Mouse (Mus musculus): ENCODE results near the gene Prkaa2. TPM values are rescaled to one million over a fixed set of nuclear protein-coding genes. Genes with fewer than 3 reads are reported as not detected.

Gene Prkaa2
- total RNA-seq, 2 experiments from 2014 or later, result 7.6 to 8.3 TPM

DNA sequence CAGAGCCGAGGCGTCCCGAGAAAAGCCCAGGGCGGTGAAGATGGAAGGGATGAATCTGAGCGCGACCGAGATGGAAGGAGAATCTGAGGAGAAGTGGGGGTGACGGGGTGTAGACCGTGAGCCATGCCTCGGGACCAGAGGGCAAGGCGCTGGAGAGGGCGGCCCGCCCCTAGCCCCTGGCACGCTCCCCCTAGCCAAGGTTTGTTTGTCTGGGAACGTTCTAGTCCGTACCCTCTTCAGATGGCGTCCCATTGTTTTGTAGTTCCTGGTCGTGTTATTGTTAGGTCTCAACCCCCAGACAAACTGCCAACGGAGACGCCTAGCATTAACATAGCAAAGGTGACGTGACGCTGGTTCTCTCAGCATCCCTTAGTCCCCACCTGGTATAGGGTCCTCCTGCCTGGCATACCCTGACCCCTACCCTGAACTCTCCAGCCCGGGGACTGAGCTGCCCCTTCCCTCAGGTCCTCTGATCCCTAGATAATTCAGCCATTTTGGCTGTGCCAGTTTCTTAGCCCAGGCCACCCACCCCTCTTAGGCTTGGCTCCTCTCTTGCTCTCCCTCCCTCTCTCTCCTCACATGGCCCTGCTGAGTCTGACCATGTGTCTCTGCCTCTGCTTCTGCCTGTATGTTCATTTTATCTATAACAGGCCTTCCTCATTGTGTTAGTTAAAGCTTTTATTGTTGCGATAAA lies 447 bp upstream of the Prkaa2 start:
- peak in 1 of 2 experiments; percentile 22 for DNase-seq (ENCODE audit: low spot score in 2 of 2)

DNA sequence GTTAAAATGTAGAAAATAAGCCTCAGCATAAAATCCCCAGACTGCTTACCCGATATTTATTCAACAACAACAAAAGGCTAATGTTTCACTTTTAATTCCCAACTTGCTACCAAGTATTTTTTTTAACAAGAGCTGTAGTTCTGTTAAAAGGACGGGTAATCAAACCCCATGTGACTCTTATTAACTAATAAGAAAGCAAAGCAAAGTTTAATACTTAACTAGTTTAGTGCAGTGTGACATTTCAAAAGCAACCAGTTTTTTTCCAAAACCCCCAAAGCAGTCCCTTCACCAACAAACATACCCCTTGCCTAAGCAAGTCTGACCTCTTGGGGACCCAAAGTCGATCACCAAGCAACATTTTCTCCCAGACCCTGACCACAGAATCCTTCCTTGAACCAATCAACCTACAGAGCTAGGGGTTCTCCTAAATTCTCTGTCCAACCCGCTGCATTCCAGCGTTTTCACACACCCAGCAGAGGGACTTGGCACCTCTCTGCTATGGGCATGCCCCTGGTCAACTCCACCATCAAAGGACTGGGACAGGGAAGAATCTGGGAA lies 970 bp downstream of the Prkaa2 start:
- DNase-seq (ENCODE audit: low spot score in 2 of 2), result no peak

DNA sequence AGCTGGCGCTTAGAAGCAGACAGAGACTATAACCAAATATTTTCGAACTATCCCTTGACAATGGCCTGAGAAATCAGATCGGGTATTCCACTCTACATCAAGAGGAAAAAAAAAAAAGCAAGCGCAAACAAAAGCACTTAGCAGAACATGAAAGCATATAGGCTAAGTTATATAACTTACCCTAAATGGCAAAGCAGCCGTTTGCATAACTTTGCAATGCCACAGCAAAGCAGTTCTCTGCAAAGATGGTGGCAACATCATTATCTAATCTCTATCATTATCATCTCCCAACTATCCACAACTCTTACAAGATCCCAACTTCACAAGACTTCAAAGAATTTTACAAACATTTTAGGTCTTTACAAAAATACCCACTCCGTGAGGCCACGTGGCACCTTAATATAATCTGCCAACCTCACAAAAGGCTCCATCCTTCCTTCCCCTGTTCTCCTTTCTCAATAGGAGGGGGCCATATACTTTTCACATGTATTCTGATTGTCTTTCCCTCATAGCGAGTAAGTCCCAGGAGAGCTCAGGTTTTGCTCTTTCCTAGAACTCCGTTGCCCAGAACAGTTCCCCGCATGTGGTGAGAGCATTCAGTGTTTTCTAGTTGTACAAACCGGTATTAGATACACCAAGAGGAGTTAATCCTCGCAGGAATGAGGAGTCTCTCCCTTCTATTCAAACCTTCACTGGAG lies 1.6 kb downstream of the Prkaa2 start:
- no peak for DNase-seq (ENCODE audit: low spot score in 2 of 2)

DNA sequence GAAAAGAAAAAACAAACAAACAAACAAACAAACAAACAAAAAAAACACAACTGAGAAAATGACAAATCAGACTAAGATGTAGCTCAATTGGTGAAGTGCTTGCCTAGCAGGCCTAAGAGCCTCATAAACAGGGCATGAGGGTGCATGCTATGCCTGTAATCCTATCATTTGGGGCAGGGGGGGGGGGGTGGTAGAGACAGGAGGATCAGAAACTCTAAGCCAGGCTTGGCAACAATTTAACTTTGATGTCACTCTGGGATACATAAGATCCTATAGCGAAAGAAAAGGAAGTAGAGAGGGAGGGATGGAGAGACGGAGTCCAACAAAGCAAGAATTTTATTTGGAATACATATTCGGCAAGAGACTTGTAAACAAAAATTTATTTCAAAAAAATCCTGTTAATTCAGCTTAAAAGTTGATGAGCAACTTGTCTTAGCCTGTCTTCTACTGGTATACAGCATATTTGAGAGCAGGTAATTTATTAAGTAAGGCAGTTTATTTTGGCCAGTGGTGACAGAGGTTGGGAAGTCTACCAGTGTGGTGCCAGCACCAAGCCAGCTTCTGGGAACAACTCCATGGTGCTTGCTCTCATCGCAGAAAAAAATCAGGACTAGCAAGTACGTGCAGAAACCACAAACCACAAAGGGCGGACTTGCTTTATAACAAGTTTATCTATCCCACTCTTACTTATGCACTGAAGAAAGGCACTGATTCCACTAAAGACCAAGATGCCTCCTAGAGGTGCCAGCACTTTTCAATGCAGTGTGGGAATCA lies 5.4 kb downstream of the Prkaa2 start:
- DNase-seq (ENCODE audit: low spot score in 2 of 2), result no peak

DNA sequence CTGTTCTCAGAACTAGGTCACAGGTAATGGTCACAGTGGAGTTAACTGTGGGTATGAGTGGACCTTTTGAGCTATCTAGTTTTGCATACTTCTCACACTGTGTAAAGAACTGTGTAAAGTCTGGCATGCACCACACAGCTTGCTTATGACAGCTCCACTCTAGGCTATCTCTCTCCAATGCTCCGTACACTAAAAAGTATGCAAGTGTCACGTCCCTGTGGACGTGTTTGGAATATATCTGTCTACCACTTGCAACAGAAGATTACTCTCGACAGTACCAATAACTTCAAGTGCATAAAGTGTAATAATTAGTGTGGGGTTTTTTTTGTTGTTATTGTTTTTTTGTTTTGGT lies 8.4 kb downstream of the Prkaa2 start:
- no peak for DNase-seq (ENCODE audit: low spot score in 2 of 2)

DNA sequence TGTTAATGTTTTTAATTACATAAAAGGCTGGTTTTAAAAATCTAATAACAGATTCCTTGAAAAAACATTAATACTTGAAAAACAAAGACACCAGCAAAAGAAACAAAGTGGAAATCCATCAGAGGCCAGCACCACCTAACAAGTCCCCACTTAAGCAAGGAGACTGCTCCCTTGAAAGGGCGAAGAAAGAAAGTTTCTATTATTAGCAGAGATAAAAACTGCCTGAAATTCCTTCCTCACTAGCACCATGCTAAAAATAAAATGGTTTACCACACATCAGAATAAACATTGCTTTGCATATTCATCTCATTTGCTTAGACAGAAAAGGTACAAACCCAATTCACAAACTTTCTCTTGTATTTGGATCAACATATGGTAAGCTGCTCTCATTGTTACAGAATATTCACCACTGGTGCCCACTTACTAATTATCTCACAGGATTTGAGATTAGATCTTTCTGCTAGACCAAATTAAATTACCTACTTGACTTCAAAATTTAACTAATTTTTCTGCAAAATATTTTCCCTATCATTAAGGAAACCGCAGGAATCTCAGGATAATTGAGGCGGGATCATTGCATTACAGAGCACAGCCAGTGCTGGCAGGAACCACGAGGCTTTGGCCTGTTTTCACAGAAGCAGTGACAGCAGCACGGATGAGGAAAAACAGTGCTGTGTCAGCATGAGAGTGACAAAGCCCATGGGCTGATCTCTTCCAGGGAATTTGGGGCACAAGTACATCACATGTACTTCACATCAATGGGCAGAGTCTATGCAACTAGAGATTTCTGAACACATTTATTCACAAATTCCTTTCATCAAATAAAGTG lies 9.0 kb downstream of the Prkaa2 start:
- no peak for DNase-seq (ENCODE audit: low spot score in 2 of 2)

DNA sequence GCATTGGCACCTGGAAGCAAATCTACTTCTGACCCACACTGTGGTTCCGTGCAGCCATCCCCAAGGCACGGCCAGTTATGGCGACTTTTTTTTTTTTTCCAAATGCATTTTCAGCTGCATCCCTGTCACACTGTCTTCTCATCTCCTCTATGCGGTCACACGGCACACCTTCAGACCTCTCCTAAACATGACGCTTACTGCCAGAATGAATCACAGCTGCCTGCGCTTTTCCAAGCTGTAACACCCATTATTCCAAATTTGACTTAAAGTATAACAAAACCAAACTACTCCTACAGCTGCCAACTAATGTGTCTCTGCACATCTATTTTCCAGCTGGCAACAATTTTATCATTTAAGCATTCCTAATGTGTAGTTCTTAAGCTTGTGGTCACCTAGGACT lies 11.0 kb downstream of the Prkaa2 start:
- no peak for DNase-seq (ENCODE audit: low spot score in 2 of 2)

DNA sequence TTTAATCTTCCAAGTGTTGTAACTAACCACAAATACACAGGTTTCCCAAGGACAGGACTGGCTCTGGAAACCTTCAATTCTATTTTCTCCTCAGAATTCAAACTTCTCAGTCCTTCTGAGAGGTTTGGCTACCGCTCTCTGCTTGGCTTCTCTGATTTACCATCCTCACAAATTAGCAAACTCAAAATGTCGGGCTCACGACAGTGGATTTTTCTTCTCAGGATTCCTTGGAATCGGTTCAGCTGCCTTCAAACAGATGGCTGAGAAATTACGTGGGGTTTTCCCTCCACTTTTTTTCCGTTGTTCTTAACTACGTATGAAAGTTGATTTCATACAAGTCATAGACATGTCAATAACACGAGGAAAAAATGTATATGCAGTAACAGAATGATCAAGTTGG lies 11.5 kb downstream of the Prkaa2 start:
- no peak for DNase-seq (ENCODE audit: low spot score in 2 of 2)

DNA sequence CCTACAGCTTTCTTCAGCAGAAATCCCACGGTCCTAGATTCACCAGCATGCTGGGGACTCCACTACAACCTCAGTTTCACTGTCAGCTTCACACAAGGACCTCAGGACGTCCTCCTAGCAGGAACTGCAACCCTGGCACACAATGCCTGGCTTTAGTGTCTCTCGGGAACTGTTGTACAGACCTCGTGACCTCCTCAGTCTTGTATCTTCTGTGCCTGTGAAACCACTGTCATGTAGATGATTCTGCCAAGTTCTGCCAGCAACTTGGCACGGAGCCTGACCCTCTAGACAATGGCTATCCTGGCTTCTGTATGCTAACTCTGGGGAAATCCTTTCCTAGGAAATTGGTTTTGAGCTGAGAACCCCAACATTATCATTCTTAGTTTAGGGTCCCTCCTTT lies 14.4 kb downstream of the Prkaa2 start:
- DNase-seq (ENCODE audit: low spot score in 2 of 2), result peak in 1 of 2 experiments; percentile 27

DNA sequence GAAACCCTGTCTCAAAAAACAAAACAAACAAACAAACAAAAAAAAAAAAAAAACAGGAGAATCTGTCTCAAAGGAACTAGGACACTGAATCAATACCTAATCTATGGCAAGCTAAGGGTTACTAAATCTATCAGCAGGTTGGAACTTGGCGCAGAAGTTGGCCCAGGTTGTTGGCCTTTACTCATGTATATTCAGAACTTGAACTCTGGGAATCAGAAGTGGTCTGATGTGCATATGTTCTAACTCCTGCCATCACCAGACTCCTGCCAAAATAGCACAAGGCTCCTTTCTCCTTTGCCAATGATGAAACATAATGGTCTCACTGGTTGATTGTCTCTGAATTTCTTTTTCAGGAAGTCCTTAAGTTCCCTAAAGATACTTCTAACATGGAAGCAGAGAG lies 15.7 kb downstream of the Prkaa2 start:
- no peak for DNase-seq (ENCODE audit: low spot score in 2 of 2)

DNA sequence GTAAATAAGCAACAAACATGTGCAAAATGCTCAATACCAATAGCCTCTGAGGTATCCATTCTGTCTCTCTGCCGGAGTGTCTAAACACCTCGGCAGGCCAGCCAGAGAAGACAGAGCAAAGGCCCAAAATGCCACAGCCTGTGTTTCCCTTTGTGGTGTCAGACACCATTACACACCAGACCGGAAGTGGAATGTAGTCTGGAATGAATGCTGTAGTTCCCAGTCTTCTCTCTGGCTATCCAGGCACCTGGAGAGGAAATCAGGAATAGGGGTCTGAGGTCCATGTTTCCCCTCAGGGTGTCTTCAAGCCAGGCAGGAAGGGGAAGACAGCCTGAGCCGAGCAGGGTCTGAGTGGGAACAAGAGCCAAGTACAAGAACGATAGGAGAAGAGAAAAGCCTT lies 19.3 kb downstream of the Prkaa2 start:
- DNase-seq (ENCODE audit: low spot score in 2 of 2), result no peak

DNA sequence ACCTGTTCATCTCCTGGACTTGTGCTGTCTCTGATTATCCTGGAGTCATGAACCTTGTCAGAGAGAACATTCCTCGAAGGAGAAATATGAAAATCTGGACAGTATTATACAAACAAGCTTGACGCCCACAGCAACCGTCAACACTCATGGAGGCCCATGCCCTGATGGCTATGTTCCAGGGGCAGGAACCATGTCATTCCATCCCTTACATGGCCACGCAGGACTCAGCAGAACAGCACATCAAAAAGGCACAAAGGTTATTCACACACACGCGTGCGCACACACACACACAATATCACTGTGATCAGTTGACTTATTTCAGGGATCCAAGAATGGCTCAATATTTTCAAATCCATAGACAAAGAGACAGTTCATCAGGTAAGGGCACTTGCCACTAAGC lies 20.3 kb downstream of the Prkaa2 start:
- DNase-seq (ENCODE audit: low spot score in 2 of 2), result no peak

DNA sequence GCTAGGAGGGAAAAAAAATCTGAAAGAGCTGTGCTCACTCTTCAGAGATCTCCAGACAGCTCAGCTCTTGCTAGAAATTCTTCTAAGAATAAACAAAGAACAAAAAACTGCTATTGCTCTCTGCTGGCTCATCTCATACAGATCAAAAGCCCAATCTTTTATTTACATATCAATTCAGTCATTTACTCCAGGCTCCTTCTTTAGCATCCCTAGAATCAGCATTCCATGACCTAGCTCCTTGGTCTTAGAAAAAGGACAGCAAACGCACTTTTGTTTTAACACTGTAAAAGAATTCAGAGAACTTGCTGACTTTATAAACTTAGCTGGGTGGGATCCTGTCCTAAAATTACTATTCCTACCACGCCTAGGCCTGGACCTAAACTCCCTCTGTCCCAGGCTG lies 21.0 kb downstream of the Prkaa2 start:
- no peak for DNase-seq (ENCODE audit: low spot score in 2 of 2)

DNA sequence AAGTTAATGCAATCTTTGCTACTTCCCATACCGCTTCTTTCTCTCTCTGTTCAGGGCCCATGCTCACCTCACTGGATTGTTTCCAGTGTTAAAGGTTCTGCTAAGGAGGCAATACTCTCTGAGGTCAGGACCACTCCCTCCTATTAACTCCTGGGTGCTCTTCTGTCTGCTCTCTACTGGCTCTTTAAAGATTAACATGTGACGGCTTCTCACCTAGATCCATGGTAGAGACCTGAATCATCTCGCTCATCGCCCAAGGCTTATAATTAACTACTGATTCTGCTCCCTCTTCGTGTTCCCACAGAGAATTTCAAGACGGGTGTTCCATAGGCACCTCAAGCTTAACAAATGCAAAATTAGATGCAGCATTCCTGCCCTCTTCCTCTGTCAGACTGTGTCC lies 33.5 kb downstream of the Prkaa2 start:
- DNase-seq (ENCODE audit: low spot score in 2 of 2), result no peak

DNA sequence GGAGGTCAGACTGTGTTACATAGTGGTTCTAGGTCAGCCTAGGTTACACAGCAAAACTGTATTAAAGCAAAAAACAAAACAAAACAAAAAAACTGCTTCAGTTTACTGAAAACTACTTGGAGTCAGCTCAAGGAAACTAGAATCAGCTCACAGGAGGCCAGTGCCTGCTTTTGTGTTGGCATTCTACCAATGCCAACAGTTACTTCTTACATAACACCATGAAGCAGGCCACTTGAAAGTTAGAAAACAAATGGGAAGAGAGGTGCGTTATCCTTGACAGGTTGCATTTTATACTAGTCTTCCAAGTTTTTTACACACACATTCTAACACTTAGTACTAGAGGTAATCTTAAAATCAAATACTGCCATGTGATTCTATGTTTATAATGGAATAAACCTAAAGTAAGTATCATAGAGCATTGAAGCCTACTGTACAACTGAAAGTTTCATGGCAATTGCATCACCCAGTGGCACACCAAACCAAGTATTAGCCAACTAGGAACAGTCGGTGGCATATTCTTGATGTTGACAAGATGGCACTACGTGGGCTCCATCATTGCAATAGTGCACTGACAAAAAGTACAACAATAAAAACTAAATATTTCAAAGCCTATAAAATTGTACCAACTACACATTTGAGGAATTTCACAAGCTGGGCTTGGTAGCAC lies 37.8 kb downstream of the Prkaa2 start:
- no peak for DNase-seq (ENCODE audit: low spot score in 2 of 2)

DNA sequence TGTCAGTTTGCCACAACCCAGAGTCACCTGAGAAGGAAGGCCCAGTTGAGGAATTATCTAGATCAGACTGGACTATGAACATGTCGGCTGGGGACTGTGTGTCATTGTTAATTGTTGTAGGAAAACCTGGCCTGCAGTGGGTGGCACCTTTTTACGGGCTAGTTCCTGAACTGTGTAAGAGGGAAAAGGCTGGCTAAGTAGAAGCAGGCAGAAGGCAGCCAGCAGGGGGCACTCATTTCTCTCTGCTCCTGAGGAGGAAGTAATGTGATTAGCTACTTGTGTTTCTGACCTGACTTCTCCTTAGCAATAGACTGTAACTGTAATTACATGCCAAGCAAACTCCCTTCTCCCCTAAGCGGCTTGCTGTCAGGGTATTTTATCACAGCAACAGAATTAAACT lies 38.7 kb downstream of the Prkaa2 start:
- DNase-seq (ENCODE audit: low spot score in 2 of 2), result peak; percentile 68 to 74

DNA sequence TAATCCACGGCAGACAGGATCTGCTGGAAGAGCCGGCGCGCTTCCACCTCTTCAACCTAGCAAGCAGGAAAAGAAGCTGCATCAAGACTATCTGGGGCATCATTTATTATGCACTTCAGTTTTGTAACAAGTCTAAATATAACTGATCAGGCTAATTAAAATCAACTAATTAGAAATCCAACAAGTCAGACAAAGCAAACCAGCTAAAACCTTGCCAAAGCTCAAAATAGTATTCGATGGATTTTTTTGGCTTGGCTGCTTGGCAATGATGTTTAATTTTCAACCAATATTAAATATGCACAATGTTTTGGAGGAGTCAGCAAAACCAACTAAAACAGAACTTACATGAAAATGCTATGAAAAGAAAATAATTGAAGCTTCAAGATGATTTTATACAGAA lies 58.4 kb downstream of the Prkaa2 start:
- DNase-seq (ENCODE audit: low spot score in 2 of 2), result no peak

DNA sequence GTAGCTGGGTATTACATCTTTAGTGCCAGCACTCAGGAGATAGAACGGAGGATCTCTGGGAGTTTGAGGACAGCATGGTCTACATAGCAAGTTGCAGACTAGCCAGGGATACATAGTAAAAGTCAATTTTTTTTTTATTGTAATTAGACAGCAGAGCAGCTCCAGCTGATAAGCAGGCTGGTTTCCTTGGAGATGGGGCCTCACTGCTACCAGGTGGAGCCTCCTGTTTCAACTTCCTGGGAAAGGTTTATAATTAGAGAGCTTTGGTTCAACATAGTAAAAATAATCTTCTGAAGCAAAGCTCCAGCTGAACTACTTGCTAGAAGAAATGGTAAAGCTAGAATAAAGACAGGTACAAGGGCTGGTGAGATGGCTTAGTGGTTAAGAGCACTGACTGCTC lies 59.6 kb downstream of the Prkaa2 start:
- no peak for DNase-seq (ENCODE audit: low spot score in 2 of 2)

DNA sequence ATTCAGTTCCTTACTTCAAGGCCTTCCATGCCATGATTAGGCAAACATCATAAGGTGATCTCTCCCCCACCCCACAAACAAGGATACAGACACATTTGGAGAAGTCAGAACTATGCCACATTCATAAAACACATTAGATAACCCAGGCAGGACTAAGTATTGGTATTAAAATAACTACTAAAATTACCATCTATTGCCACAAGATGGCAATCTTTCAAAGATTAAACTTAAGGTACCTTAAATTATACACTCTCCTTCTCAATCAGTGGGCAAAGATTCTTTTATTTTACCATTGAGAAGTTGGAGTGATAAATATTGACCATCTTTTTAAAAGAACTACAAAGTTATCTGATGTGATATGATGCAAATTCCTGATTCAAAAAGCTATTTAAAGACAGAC lies 75.4 kb downstream of the Prkaa2 start:
- no peak for DNase-seq (ENCODE audit: low spot score in 2 of 2)

DNA sequence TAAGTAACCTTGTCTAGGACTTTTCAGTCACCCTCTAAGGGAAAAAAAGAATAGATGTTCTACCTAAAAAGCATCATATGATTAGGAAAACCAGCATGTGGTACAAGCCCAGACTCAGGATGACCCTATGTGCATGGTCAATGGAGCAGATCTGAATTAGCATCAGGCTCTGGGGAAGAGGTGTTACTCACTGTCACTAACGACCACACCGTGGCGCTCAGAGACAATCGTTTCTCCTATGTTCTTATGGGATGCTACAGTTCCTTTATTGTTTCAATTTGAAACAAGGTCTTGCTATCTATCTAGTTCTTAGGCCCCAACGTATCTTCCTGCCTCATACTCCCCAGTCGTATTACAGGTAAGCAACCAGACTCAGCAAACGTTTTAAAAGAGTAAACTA lies 76.5 kb downstream of the Prkaa2 start:
- DNase-seq (ENCODE audit: low spot score in 2 of 2), result no peak

DNA sequence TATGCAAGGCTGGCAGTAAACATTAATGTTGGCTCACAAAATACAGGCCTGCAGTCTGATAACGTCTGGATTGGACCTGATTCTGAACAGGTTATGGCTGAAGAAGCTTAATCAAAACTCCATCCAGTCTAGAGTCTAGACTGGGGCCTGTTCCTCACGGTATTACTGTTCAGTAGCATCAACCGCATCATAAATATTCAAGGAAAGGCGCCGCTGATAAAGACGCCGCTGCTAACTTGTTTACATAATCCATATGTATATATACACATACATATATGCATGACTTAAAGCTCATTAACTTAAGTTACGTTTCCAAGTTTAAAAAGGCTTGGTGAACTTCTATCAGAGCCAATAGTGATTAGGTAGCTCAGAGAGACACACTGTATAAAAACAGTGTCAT lies 78.6 kb downstream of the Prkaa2 start:
- no peak for DNase-seq (ENCODE audit: low spot score in 2 of 2)

Data from adrenal gland, adult 18-20 months (tissue).